Mouse (Mus musculus): ENCODE measurements around the gene Mecr. TPM values are rescaled to one million over a fixed set of nuclear protein-coding genes. Genes with fewer than 3 reads are reported as not detected.

Mecr gene
- polyA plus RNA-seq, 1 experiment from 2014 or later = 41.9 TPM

DNA sequence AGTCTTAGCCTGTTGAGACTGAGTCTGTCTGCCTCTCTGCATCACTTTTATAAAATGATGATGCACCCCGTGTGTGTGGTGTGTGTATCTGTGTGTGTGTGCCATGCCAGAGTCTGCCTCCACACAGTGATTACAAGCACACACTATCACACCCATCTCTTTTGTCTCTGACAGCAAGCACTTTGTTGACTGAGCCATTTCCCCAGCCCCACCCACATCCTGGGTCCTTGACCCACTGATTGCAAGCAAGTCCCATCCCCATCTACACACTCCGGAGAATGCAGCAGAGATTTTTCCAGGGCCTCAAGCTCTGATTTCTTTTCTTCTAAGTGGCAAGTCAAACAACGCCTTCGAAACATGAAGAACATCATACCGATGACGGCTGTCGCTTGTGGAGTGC is 29.5 kb upstream of the Mecr start:
- no peaks in the 10 kb centered on the region for H3K36me3 ChIP-seq (ENCODE audit: control insufficient read depth, insufficient read depth, low read length)
- no peaks in the 10 kb centered on the region for H3K27me3 ChIP-seq (ENCODE audit: control insufficient read depth, insufficient read depth, low read length)
- no peak for DNase-seq (ENCODE audit: low spot score)
- no peak overlapping the region for H3K9ac ChIP-seq (ENCODE audit: low read length)
- no peak overlapping the region for H3K4me3 ChIP-seq (ENCODE audit: low read depth, low read length)
- 90% methylated on average over 7 of the region's 7 CpGs for WGBS
- no peak overlapping the region for H3K27ac ChIP-seq (ENCODE audit: low read depth, low read length)
- H3K4me2 ChIP-seq (ENCODE audit: low read depth) = no peak overlapping the region
- H3K4me1 ChIP-seq (ENCODE audit: control insufficient read depth, insufficient read depth, low read length) = no peaks in the 10 kb centered on the region
- ATAC-seq (ENCODE audit: insufficient read depth, low FRiP score, low TSS enrichment) = no peak
- H3K9me3 ChIP-seq (ENCODE audit: control insufficient read depth, low read length) = no peaks in the 10 kb centered on the region

- H3K27ac ChIP-seq (ENCODE audit: low read depth, low read length) = no peak overlapping the region
- H3K4me1 ChIP-seq (ENCODE audit: control insufficient read depth, insufficient read depth, low read length) = no peaks in the 10 kb centered on the region
- no peak overlapping the region for H3K4me2 ChIP-seq (ENCODE audit: low read depth)
- no peaks in the 10 kb centered on the region for H3K9me3 ChIP-seq (ENCODE audit: control insufficient read depth, low read length)
- no peak overlapping the region for H3K9ac ChIP-seq (ENCODE audit: low read length)
- WGBS = 82% methylated on average over 10 of the region's 10 CpGs
- DNase-seq (ENCODE audit: low spot score) (no peak), ATAC-seq (ENCODE audit: insufficient read depth, low FRiP score, low TSS enrichment) (no peak)
- no peaks in the 10 kb centered on the region for H3K36me3 ChIP-seq (ENCODE audit: control insufficient read depth, insufficient read depth, low read length)
- no peak overlapping the region for H3K4me3 ChIP-seq (ENCODE audit: low read depth, low read length)
- H3K27me3 ChIP-seq (ENCODE audit: control insufficient read depth, insufficient read depth, low read length) = no peaks in the 10 kb centered on the region
Measured at GRCm38 (mm10) chr4:131814869-131815268, 28.4 kb upstream of the Mecr start.

GRCm38 (mm10) chr4:131815774-131816173 is 27.5 kb upstream of the Mecr start:
- no peak overlapping the region for H3K9ac ChIP-seq (ENCODE audit: low read length)
- H3K36me3 ChIP-seq (ENCODE audit: control insufficient read depth, insufficient read depth, low read length) = no peaks in the 10 kb centered on the region
- WGBS = 77% methylated on average over 10 of the region's 10 CpGs
- H3K27me3 ChIP-seq (ENCODE audit: control insufficient read depth, insufficient read depth, low read length) = no peaks in the 10 kb centered on the region
- H3K9me3 ChIP-seq (ENCODE audit: control insufficient read depth, low read length) = no peaks in the 10 kb centered on the region
- ATAC-seq (ENCODE audit: insufficient read depth, low FRiP score, low TSS enrichment) = no peak
- H3K4me1 ChIP-seq (ENCODE audit: control insufficient read depth, insufficient read depth, low read length) = no peaks in the 10 kb centered on the region
- no peak overlapping the region for H3K4me3 ChIP-seq (ENCODE audit: low read depth, low read length)
- no peak overlapping the region for H3K27ac ChIP-seq (ENCODE audit: low read depth, low read length)
- DNase-seq (ENCODE audit: low spot score) = no peak
- H3K4me2 ChIP-seq (ENCODE audit: low read depth) = no peak overlapping the region

DNA sequence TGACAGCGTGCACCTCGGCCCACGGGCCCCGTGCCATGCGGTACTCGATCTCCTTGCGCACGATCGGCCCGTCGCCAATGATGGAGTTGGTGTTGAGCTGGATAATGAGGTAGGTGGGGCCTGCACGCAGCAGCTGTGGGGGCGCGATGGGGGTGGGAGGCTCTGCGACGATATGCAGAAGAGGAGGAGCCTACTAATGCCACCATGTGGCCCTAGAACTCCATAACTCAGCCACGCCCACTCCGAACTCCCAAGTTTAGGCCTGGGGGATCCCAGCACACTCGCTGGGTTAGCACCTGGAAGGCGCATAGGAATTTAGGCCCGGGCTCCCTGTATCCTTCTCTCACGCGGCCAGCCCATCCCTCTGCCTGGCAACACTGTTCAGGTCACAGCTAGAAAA is 24.3 kb upstream of the Mecr start:
- Histone ChIP-seq H3K4me3 (ENCODE audit: low read depth, low read length) (no peak overlapping the region), H3K9ac (ENCODE audit: low read length) (no peak overlapping the region), H3K9me3 (ENCODE audit: control insufficient read depth, low read length) (no peaks in the 10 kb centered on the region), H3K36me3 (ENCODE audit: control insufficient read depth, insufficient read depth, low read length) (no peaks in the 10 kb centered on the region), H3K27ac (ENCODE audit: low read depth, low read length) (no peak overlapping the region), H3K27me3 (ENCODE audit: control insufficient read depth, insufficient read depth, low read length) (no peaks in the 10 kb centered on the region), H3K4me1 (ENCODE audit: control insufficient read depth, insufficient read depth, low read length) (peaks cover 6% of the 10 kb centered on the region; the same call in 1 of the 2 replicates), H3K4me2 (ENCODE audit: low read depth) (no peak overlapping the region)
- no peak for DNase-seq (ENCODE audit: low spot score)
- no peak for ATAC-seq (ENCODE audit: insufficient read depth, low FRiP score, low TSS enrichment)
- WGBS = 56% methylated on average over 23 of the region's 23 CpGs

DNA sequence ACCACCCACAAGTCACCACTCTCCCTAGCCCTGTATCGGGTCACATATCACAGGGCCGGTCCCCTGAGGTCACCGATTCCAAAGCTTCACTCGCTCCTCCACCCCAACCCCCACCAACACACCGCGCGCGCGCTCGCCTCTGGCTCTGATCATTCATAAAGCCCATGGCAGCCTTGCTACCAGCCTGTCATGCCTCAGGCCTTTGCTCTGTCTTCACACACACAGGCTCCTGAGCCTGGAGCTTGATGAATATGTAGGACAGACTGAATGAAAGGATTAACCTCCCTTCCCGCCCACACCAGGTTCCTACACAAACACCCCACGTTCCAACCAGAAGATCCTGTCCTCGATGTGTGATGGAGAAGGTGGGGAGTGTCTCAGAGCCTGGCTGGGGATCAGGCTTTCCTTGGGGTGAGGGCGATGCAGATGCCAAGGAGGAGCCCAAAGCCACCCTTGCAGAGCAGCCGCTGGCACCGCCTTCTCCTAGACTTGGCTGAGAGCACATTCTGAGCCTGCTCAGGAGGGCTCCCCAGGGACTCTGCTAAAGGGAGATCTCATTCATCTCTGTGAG is 22.0 kb upstream of the Mecr start:
- no peaks in the 10 kb centered on the region for H3K27me3 ChIP-seq (ENCODE audit: control insufficient read depth, insufficient read depth, low read length)
- no peak overlapping the region for H3K4me3 ChIP-seq (ENCODE audit: low read depth, low read length)
- no peak overlapping the region for H3K4me2 ChIP-seq (ENCODE audit: low read depth)
- WGBS = 53% methylated on average over 16 of the region's 16 CpGs
- DNase-seq (ENCODE audit: low spot score) (peak; percentile 38), ATAC-seq (ENCODE audit: insufficient read depth, low FRiP score, low TSS enrichment) (no peak)
- no peak overlapping the region for H3K27ac ChIP-seq (ENCODE audit: low read depth, low read length)
- H3K4me1 ChIP-seq (ENCODE audit: control insufficient read depth, insufficient read depth, low read length) = peaks cover 6% of the 10 kb centered on the region; the same call in 1 of the 2 replicates
- no peaks in the 10 kb centered on the region for H3K9me3 ChIP-seq (ENCODE audit: control insufficient read depth, low read length)
- H3K9ac ChIP-seq (ENCODE audit: low read length) = no peak overlapping the region
- H3K36me3 ChIP-seq (ENCODE audit: control insufficient read depth, insufficient read depth, low read length) = no peaks in the 10 kb centered on the region

- H3K9ac ChIP-seq (ENCODE audit: low read length) = no peak overlapping the region
- H3K36me3 ChIP-seq (ENCODE audit: control insufficient read depth, insufficient read depth, low read length) = no peaks in the 10 kb centered on the region
- no peaks in the 10 kb centered on the region for H3K9me3 ChIP-seq (ENCODE audit: control insufficient read depth, low read length)
- ATAC-seq (ENCODE audit: insufficient read depth, low FRiP score, low TSS enrichment) (no peak), DNase-seq (ENCODE audit: low spot score) (no peak)
- 90% methylated on average over 3 of the region's 3 CpGs for WGBS
- H3K4me1 ChIP-seq (ENCODE audit: control insufficient read depth, insufficient read depth, low read length) = peaks cover 8% of the 10 kb centered on the region; the same call in 1 of the 2 replicates
- H3K4me3 ChIP-seq (ENCODE audit: low read depth, low read length) = no peak overlapping the region
- no peaks in the 10 kb centered on the region for H3K27me3 ChIP-seq (ENCODE audit: control insufficient read depth, insufficient read depth, low read length)
- H3K27ac ChIP-seq (ENCODE audit: low read depth, low read length) = no peak overlapping the region
- no peak overlapping the region for H3K4me2 ChIP-seq (ENCODE audit: low read depth)
Measured at GRCm38 (mm10) chr4:131822583-131822982, 20.7 kb upstream of the Mecr start.

DNA sequence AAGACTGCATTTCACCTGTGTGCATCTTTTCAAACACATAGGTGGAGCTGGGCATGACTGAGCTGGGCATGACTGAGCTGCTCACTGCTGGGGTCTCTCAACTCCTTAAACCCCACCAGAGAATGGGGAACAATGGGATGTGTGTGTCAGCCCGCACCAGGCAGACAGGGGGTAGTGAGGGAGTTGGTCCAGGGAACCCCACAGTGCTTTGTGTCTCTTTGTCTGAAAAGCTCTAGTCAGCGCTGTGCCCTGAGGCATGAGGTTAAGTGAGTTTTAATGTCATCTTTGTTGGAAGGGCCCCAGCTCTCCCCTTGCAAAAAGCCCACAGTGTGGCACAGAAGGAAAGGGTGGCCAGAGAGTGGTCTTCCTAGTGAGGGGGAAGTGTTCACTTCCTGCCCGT is 18.3 kb upstream of the Mecr start:
- DNase-seq (ENCODE audit: low spot score) (peak; percentile 23), ATAC-seq (ENCODE audit: insufficient read depth, low FRiP score, low TSS enrichment) (no peak)
- H3K36me3 ChIP-seq (ENCODE audit: control insufficient read depth, insufficient read depth, low read length) = no peaks in the 10 kb centered on the region
- no peak overlapping the region for H3K4me2 ChIP-seq (ENCODE audit: low read depth)
- 40% methylated on average over 3 of the region's 3 CpGs for WGBS
- peaks cover 8% of the 10 kb centered on the region; the same call in 1 of the 2 replicates for H3K4me1 ChIP-seq (ENCODE audit: control insufficient read depth, insufficient read depth, low read length)
- H3K27me3 ChIP-seq (ENCODE audit: control insufficient read depth, insufficient read depth, low read length) = no peaks in the 10 kb centered on the region
- no peak overlapping the region for H3K27ac ChIP-seq (ENCODE audit: low read depth, low read length)
- no peak overlapping the region for H3K9ac ChIP-seq (ENCODE audit: low read length)
- H3K9me3 ChIP-seq (ENCODE audit: control insufficient read depth, low read length) = no peaks in the 10 kb centered on the region
- no peak overlapping the region for H3K4me3 ChIP-seq (ENCODE audit: low read depth, low read length)

GRCm38 (mm10) chr4:131825830-131826229 is 17.4 kb upstream of the Mecr start:
- H3K4me1 ChIP-seq (ENCODE audit: control insufficient read depth, insufficient read depth, low read length) = peaks cover 8% of the 10 kb centered on the region; the same call in 1 of the 2 replicates
- H3K27ac ChIP-seq (ENCODE audit: low read depth, low read length) = no peak overlapping the region
- ATAC-seq (ENCODE audit: insufficient read depth, low FRiP score, low TSS enrichment) (no peak), DNase-seq (ENCODE audit: low spot score) (no peak)
- H3K36me3 ChIP-seq (ENCODE audit: control insufficient read depth, insufficient read depth, low read length) = no peaks in the 10 kb centered on the region
- no peak overlapping the region for H3K4me2 ChIP-seq (ENCODE audit: low read depth)
- no peaks in the 10 kb centered on the region for H3K9me3 ChIP-seq (ENCODE audit: control insufficient read depth, low read length)
- WGBS = 53% methylated on average over 8 of the region's 8 CpGs
- no peak overlapping the region for H3K9ac ChIP-seq (ENCODE audit: low read length)
- H3K4me3 ChIP-seq (ENCODE audit: low read depth, low read length) = no peak overlapping the region
- H3K27me3 ChIP-seq (ENCODE audit: control insufficient read depth, insufficient read depth, low read length) = no peaks in the 10 kb centered on the region

DNA sequence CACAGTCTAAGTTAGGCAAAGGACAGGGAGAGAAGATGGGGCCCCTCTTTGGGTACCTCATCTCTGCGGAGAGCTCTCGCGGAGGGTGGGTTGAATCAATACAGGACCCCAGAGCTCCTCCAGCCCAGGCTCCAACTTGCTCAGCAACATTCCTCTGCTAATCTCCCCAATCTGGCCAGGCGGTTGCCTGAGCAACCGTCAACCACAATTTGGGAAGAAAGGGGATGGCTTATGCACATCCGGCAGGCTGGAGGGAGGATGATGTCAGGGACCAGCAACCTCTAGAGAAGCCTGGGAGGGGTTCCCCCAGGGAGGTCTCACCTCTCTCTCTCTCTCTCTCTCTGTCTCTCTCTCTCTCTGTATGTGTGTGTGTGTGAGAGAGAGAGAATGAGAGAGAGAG is 16.4 kb upstream of the Mecr start:
- Histone ChIP-seq H3K27ac (ENCODE audit: low read depth, low read length) (no peak overlapping the region), H3K4me2 (ENCODE audit: low read depth) (no peak overlapping the region), H3K36me3 (ENCODE audit: control insufficient read depth, insufficient read depth, low read length) (no peaks in the 10 kb centered on the region), H3K4me1 (ENCODE audit: control insufficient read depth, insufficient read depth, low read length) (peaks cover 2% of the 10 kb centered on the region; the same call in 1 of the 2 replicates), H3K4me3 (ENCODE audit: low read depth, low read length) (no peak overlapping the region), H3K9me3 (ENCODE audit: control insufficient read depth, low read length) (no peaks in the 10 kb centered on the region), H3K9ac (ENCODE audit: low read length) (no peak overlapping the region), H3K27me3 (ENCODE audit: control insufficient read depth, insufficient read depth, low read length) (no peaks in the 10 kb centered on the region)
- no peak for ATAC-seq (ENCODE audit: insufficient read depth, low FRiP score, low TSS enrichment)
- peak; percentile 46 for DNase-seq (ENCODE audit: low spot score)
- 15% methylated on average over 6 of the region's 6 CpGs for WGBS

All from neural tube, embryonic 11.5 days (tissue).